Mouse (Mus musculus) hindbrain, embryonic 11.5 days (tissue): Measurements from ENCODE around the gene Ckb. TPM values are rescaled to one million over a fixed set of nuclear protein-coding genes. Genes with fewer than 3 reads are reported as not detected.

ENCODE experiments used
- ATAC-seq: fragments of 200-750 bp; cut with Nextera tagmentation; 2 replicates; pipeline ENCODE4 v1.8.0; 2017; ENCODE audit warnings: mild to moderate bottlenecking, moderate TSS enrichment, moderate library complexity; ENCODE audit not compliant: low FRiP score
- DNase-seq: peaks from one replicate; pipeline ENCODE4 v3.0.0-alpha.2; 2015; ENCODE audit warnings: low spot score
- H3K27ac ChIP-seq: fragments of 300-500 bp; sonication (generic); 2 replicates; pipeline ENCODE4 v1.5.1; 2014; ENCODE audit warnings: mild to moderate bottlenecking, low read depth, low read length
- H3K27me3 ChIP-seq: fragments of 300-500 bp; sonication (generic); 2 replicates; pipeline ENCODE4 v1.6.1; 2014; ENCODE audit warnings: mild to moderate bottlenecking, low read length, moderate library complexity, mixed read lengths; ENCODE audit not compliant: control insufficient read depth, insufficient read depth
- H3K36me3 ChIP-seq: fragments of 300-500 bp; sonication (generic); 2 replicates; pipeline ENCODE4 v1.6.1; 2014; ENCODE audit warnings: mild to moderate bottlenecking, low read length, moderate library complexity, mixed read lengths; ENCODE audit not compliant: control insufficient read depth, insufficient read depth
- H3K4me1 ChIP-seq: fragments of 300-500 bp; sonication (generic); replicated peaks from 2 replicates; pipeline ENCODE4 v1.6.1; 2014; ENCODE audit warnings: low read length, mixed read lengths; ENCODE audit not compliant: control insufficient read depth, insufficient read depth
- H3K4me2 ChIP-seq: fragments of 300-500 bp; sonication (generic); replicated peaks from 2 replicates; pipeline ENCODE4 v1.6.1; 2014; ENCODE audit warnings: mild to moderate bottlenecking, low read depth, low read length
- H3K4me3 ChIP-seq: fragments of 300-500 bp; sonication (generic); 2 replicates; pipeline ENCODE4 v1.5.1; 2014; ENCODE audit warnings: low read depth, low read length
- H3K9ac ChIP-seq: fragments of 300-500 bp; sonication (generic); 2 replicates; pipeline ENCODE4 v1.6.1; 2014; ENCODE audit warnings: low read depth, low read length
- H3K9me3 ChIP-seq: fragments of 300-500 bp; sonication (generic); 2 replicates; pipeline ENCODE4 v1.6.1; 2016; ENCODE audit warnings: low read length; ENCODE audit not compliant: control insufficient read depth
- WGBS: fragments of 180-500 bp; shearing (Covaris S2); extraction: QIAGEN DNeasy Blood & Tissue Kit; methylation state at CpG from one replicate; pipeline ENCODE4 v1.1.7; 2014; 5-methylcytosine and 5-hydroxymethylcytosine counted together
- polyA plus RNA-seq: library from polyadenylated mRNA; unstranded; fragments of >200 nt; fragmentation: Nextera tagmentation; extraction: Ambion mirVana; gene quantifications from 2 replicates; pipeline ENCODE4 v1.2.1, GENCODE M21; 2014

The Ckb gene
- polyA plus RNA-seq, 1 experiment from 2014 or later = 2,103 TPM

- H3K9ac ChIP-seq = no peak overlapping the region
- H3K27ac ChIP-seq = no peak overlapping the region
- H3K4me3 ChIP-seq = no peak overlapping the region
- DNase-seq (no peak), ATAC-seq (no peak)
- 83% methylated on average over 6 of the region's 6 CpGs for WGBS
- H3K36me3 ChIP-seq = no peaks in the 10 kb centered on the region
- H3K9me3 ChIP-seq = no peaks in the 10 kb centered on the region
- no peak overlapping the region for H3K4me2 ChIP-seq
- peaks cover 12% of the 10 kb centered on the region; the same call in 1 of the 2 replicates for H3K4me1 ChIP-seq
- H3K27me3 ChIP-seq = no peaks in the 10 kb centered on the region
These were observed 3.9 kb upstream of the Ckb start for GRCm38 (mm10) chr12:111675797-111676580.

GRCm38 (mm10) chr12:111674850-111675486 is 2.8 kb upstream of the Ckb start:
- ATAC-seq = no peak
- no peaks in the 10 kb centered on the region for H3K27me3 ChIP-seq
- no peak for DNase-seq
- WGBS = 68% methylated on average over 2 of the region's 2 CpGs
- H3K4me1 ChIP-seq = peaks cover 15% of the 10 kb centered on the region; the same call in 1 of the 2 replicates
- H3K9ac ChIP-seq = no peak overlapping the region
- H3K27ac ChIP-seq = no peak overlapping the region
- no peak overlapping the region for H3K4me2 ChIP-seq
- no peak overlapping the region for H3K4me3 ChIP-seq
- no peaks in the 10 kb centered on the region for H3K9me3 ChIP-seq
- no peaks in the 10 kb centered on the region for H3K36me3 ChIP-seq

- no peaks in the 10 kb centered on the region for H3K36me3 ChIP-seq
- WGBS = 11% methylated on average over 12 of the region's 12 CpGs
- H3K9me3 ChIP-seq = no peaks in the 10 kb centered on the region
- peak overlapping the region; percentile 76 for H3K27ac ChIP-seq
- H3K9ac ChIP-seq = peak overlapping the region; percentile 96
- H3K4me1 ChIP-seq = peaks cover 8% of the 10 kb centered on the region; the same call in 1 of the 2 replicates
- no peaks in the 10 kb centered on the region for H3K27me3 ChIP-seq
- DNase-seq (no peak), ATAC-seq (no peak; the same call in 1 of the 2 replicates)
- H3K4me3 ChIP-seq = peak overlapping the region; percentile 81
- H3K4me2 ChIP-seq = peak overlapping the region; percentile 93
These were observed 443 bp upstream of the Ckb start for GRCm38 (mm10) chr12:111672581-111672980.

GRCm38 (mm10) chr12:111671431-111671902 is 671 bp downstream of the Ckb start:
- no peaks in the 10 kb centered on the region for H3K27me3 ChIP-seq
- H3K36me3 ChIP-seq = no peaks in the 10 kb centered on the region
- DNase-seq = peak; percentile 79
- peak overlapping the region; percentile 93 for H3K4me2 ChIP-seq
- peak overlapping the region; percentile 76 for H3K27ac ChIP-seq
- ATAC-seq = peak; percentile 47
- peak overlapping the region; percentile 81 for H3K4me3 ChIP-seq
- peak overlapping the region; percentile 96 for H3K9ac ChIP-seq
- peaks cover 6% of the 10 kb centered on the region; the same call in 1 of the 2 replicates for H3K4me1 ChIP-seq
- under 1% methylated on average over 34 of the region's 34 CpGs for WGBS
- no peaks in the 10 kb centered on the region for H3K9me3 ChIP-seq

- H3K4me1 ChIP-seq = peaks cover 6% of the 10 kb centered on the region; the same call in 1 of the 2 replicates
- peak; percentile 55 for DNase-seq
- H3K9me3 ChIP-seq = no peaks in the 10 kb centered on the region
- peak overlapping the region; percentile 81 for H3K4me3 ChIP-seq
- no peak for ATAC-seq
- H3K27ac ChIP-seq = peak overlapping the region; percentile 76
- no peaks in the 10 kb centered on the region for H3K36me3 ChIP-seq
- H3K9ac ChIP-seq = peak overlapping the region; percentile 96
- H3K27me3 ChIP-seq = no peaks in the 10 kb centered on the region
- peak overlapping the region; percentile 93 for H3K4me2 ChIP-seq
- under 1% methylated on average over 33 of the region's 35 CpGs for WGBS
These were observed 1.2 kb downstream of the Ckb start for GRCm38 (mm10) chr12:111670976-111671375.

GRCm38 (mm10) chr12:111670371-111670971 is 1.7 kb downstream of the Ckb start:
- 5% methylated on average over 24 of the region's 29 CpGs for WGBS
- H3K4me3 ChIP-seq = peak overlapping the region; percentile 81
- peak overlapping the region; percentile 93 for H3K4me2 ChIP-seq
- ATAC-seq (no peak), DNase-seq (peak; percentile 58)
- H3K27me3 ChIP-seq = no peaks in the 10 kb centered on the region
- peak overlapping the region; percentile 96 for H3K9ac ChIP-seq
- peaks cover 6% of the 10 kb centered on the region; the same call in 1 of the 2 replicates for H3K4me1 ChIP-seq
- no peaks in the 10 kb centered on the region for H3K36me3 ChIP-seq
- H3K27ac ChIP-seq = peak overlapping the region; percentile 76
- H3K9me3 ChIP-seq = no peaks in the 10 kb centered on the region

GRCm38 (mm10) chr12:111669961-111670360 is 2.2 kb downstream of the Ckb start:
- ATAC-seq = no peak
- H3K9ac ChIP-seq = peak overlapping the region; percentile 96
- peak overlapping the region; percentile 47; the same call in 1 of the 2 replicates for H3K27ac ChIP-seq
- H3K36me3 ChIP-seq = no peaks in the 10 kb centered on the region
- H3K4me2 ChIP-seq = peak overlapping the region; percentile 93
- no peak for DNase-seq
- peak overlapping the region; percentile 81 for H3K4me3 ChIP-seq
- no peaks in the 10 kb centered on the region for H3K27me3 ChIP-seq
- H3K9me3 ChIP-seq = no peaks in the 10 kb centered on the region
- WGBS = 43% methylated on average over 8 of the region's 8 CpGs
- H3K4me1 ChIP-seq = peaks cover 6% of the 10 kb centered on the region; the same call in 1 of the 2 replicates

GRCm38 (mm10) chr12:111669000-111669788 is 2.9 kb downstream of the Ckb start:
- no peaks in the 10 kb centered on the region for H3K36me3 ChIP-seq
- H3K4me2 ChIP-seq = peak overlapping the region; percentile 93
- no peak for ATAC-seq
- H3K9ac ChIP-seq = peak overlapping the region; percentile 3; the same call in 1 of the 2 replicates
- peak; percentile 35 for DNase-seq
- H3K27me3 ChIP-seq = no peaks in the 10 kb centered on the region
- H3K4me3 ChIP-seq = peak overlapping the region; percentile 81
- H3K4me1 ChIP-seq = peaks cover 6% of the 10 kb centered on the region; the same call in 1 of the 2 replicates
- peak overlapping the region; percentile 58 for H3K27ac ChIP-seq
- WGBS = 49% methylated on average over 23 of the region's 23 CpGs
- H3K9me3 ChIP-seq = no peaks in the 10 kb centered on the region
